Mouse (Mus musculus) forebrain, embryonic 14.5 days (tissue): ENCODE measurements around the gene Scube2. TPM values are rescaled to one million over a fixed set of nuclear protein-coding genes. Genes with fewer than 3 reads are reported as not detected.
A peak's percentile ranks its signal among the peaks of the same experiment; 100 is the strongest.

ENCODE experiments used
- ATAC-seq: fragments of 200-750 bp; cut with Nextera tagmentation; 2 replicates; pipeline ENCODE4 v1.8.0; 2017; ENCODE audit warnings: mild to moderate bottlenecking, moderate library complexity
- DNase-seq: peaks from one replicate; pipeline ENCODE4 v3.0.0-alpha.2; 2015; ENCODE audit warnings: low spot score
- H3K27ac ChIP-seq: fragments of 300-500 bp; sonication (generic); 2 replicates; pipeline ENCODE4 v1.5.1; 2014; ENCODE audit warnings: low read depth, mild to moderate bottlenecking, control low read depth, low read length, moderate library complexity
- H3K27me3 ChIP-seq: fragments of 300-500 bp; sonication (generic); replicated peaks from 2 replicates; pipeline ENCODE4 v1.6.1; 2014; ENCODE audit warnings: low read length, control low read depth, mixed read lengths; ENCODE audit not compliant: control insufficient read depth, insufficient read depth
- H3K36me3 ChIP-seq: fragments of 300-500 bp; sonication (generic); 2 replicates; pipeline ENCODE4 v1.6.1; 2014; ENCODE audit warnings: low read length, control low read depth; ENCODE audit not compliant: control insufficient read depth, insufficient read depth
- H3K4me1 ChIP-seq: fragments of 300-500 bp; sonication (generic); 2 replicates; pipeline ENCODE4 v1.6.1; 2014; ENCODE audit warnings: antibody characterized with exemption, low read length, control low read depth; ENCODE audit not compliant: control insufficient read depth, insufficient read depth
- H3K4me2 ChIP-seq: fragments of 300-500 bp; sonication (generic); 2 replicates; pipeline ENCODE4 v1.6.1; 2014; ENCODE audit warnings: mild to moderate bottlenecking, control low read depth, low read length
- H3K4me3 ChIP-seq: fragments of 300-500 bp; sonication (generic); 2 replicates; pipeline ENCODE4 v1.5.1; 2014; ENCODE audit warnings: low read depth, low read length, control low read depth
- H3K9ac ChIP-seq: fragments of 300-500 bp; sonication (generic); 2 replicates; pipeline ENCODE4 v1.6.1; 2014; ENCODE audit warnings: mild to moderate bottlenecking, low read length, control low read depth, moderate library complexity
- H3K9me3 ChIP-seq: fragments of 300-500 bp; sonication (generic); replicated peaks from 2 replicates; pipeline ENCODE4 v1.6.1; 2016; ENCODE audit warnings: low read length, control low read depth, mixed read lengths; ENCODE audit not compliant: control insufficient read depth
- WGBS: fragments of 180-500 bp; shearing (Covaris S2); extraction: QIAGEN DNeasy Blood & Tissue Kit; methylation state at CpG from one replicate; pipeline ENCODE4 v1.1.7; 2014; 5-methylcytosine and 5-hydroxymethylcytosine counted together
- polyA plus RNA-seq: library from polyadenylated mRNA; unstranded; fragments of >200 nt; fragmentation: Nextera tagmentation; extraction: Ambion mirVana; gene quantifications from 2 replicates; pipeline ENCODE4 v1.2.1, GENCODE M21; 2014

Scube2 gene
- polyA plus RNA-seq, 1 experiment from 2014 or later, result 0.38 TPM

- H3K4me1 ChIP-seq, result no peaks in the 10 kb centered on the region
- H3K27ac ChIP-seq, result no peak overlapping the region
- no peak overlapping the region for H3K4me3 ChIP-seq
- WGBS, result 88% methylated on average over 4 of the region's 4 CpGs
- no peak overlapping the region for H3K9ac ChIP-seq
- H3K36me3 ChIP-seq, result no peaks in the 10 kb centered on the region
- ATAC-seq, result no peak
- H3K4me2 ChIP-seq, result no peak overlapping the region
- H3K27me3 ChIP-seq, result no peaks in the 10 kb centered on the region
- no peaks in the 10 kb centered on the region for H3K9me3 ChIP-seq
- no peak for DNase-seq
Observed at GRCm38 (mm10) chr7:109800626-109801025, 64.9 kb downstream of the Scube2 start.

- Histone ChIP-seq H3K4me2 (no peak overlapping the region), H3K9me3 (no peaks in the 10 kb centered on the region), H3K36me3 (no peaks in the 10 kb centered on the region), H3K4me3 (no peak overlapping the region), H3K27ac (no peak overlapping the region), H3K9ac (no peak overlapping the region), H3K27me3 (no peaks in the 10 kb centered on the region), H3K4me1 (no peaks in the 10 kb centered on the region)
- no peak for ATAC-seq
- WGBS, result 78% methylated on average over 11 of the region's 11 CpGs
- DNase-seq, result peak; percentile 53
Observed at GRCm38 (mm10) chr7:109799168-109799567, 66.3 kb downstream of the Scube2 start.

DNA sequence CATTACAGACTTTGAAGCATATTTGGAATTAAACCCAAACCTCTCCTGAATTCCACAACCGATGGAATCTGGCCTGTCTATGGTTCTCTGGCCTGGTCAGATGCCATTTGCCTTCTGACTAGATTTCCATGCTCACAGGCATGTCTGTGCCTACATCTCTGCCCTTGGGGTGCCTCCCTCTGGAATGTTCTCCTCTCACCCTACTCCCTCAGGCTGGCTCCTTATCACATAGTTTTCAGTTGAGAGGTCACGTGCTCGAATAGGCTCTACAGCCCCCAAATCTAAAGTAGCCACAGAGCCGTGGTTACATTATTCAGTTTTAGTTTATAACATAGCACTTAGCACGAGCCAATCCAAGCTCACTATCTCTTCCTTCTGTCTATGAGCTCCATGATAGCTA is 69.9 kb downstream of the Scube2 start:
- ATAC-seq, result no peak
- H3K4me2 ChIP-seq, result no peak overlapping the region
- no peak for DNase-seq
- no peaks in the 10 kb centered on the region for H3K4me1 ChIP-seq
- no peaks in the 10 kb centered on the region for H3K36me3 ChIP-seq
- 83% methylated on average over 5 of the region's 5 CpGs for WGBS
- no peaks in the 10 kb centered on the region for H3K27me3 ChIP-seq
- H3K9me3 ChIP-seq, result no peaks in the 10 kb centered on the region
- no peak overlapping the region for H3K9ac ChIP-seq
- no peak overlapping the region for H3K4me3 ChIP-seq
- no peak overlapping the region for H3K27ac ChIP-seq

DNA sequence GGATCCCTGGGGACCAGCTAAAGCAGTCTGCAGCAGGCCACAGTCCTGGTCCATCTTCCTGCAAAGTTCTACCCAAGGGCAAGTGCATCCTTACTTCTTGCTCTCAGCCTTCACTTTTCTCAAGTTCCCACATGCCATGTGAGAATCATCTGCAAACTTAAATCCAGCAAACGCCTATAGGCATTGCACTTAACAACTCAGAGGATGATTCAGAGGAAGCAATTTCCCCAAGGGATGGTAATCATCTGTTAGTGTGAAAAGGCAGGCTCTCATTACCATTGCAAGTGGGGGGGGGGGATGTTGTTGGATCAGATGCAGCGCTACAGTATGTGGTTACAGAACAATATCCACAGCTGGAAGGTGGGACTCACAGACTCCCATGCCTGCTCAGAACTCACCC is 70.9 kb downstream of the Scube2 start:
- H3K4me2 ChIP-seq, result no peak overlapping the region
- H3K9ac ChIP-seq, result no peak overlapping the region
- no peaks in the 10 kb centered on the region for H3K36me3 ChIP-seq
- no peak overlapping the region for H3K4me3 ChIP-seq
- H3K27ac ChIP-seq, result no peak overlapping the region
- ATAC-seq (no peak), DNase-seq (no peak)
- 65% methylated on average over 2 of the region's 2 CpGs for WGBS
- no peaks in the 10 kb centered on the region for H3K9me3 ChIP-seq
- H3K4me1 ChIP-seq, result no peaks in the 10 kb centered on the region
- H3K27me3 ChIP-seq, result no peaks in the 10 kb centered on the region

GRCm38 (mm10) chr7:109792759-109793158 is 72.7 kb downstream of the Scube2 start:
- Histone ChIP-seq H3K27me3 (no peaks in the 10 kb centered on the region), H3K27ac (no peak overlapping the region), H3K4me1 (no peaks in the 10 kb centered on the region), H3K36me3 (no peaks in the 10 kb centered on the region), H3K4me3 (no peak overlapping the region), H3K9ac (no peak overlapping the region), H3K4me2 (no peak overlapping the region), H3K9me3 (no peaks in the 10 kb centered on the region)
- WGBS, result 81% methylated on average over 2 of the region's 2 CpGs
- DNase-seq, result peak; percentile 76
- no peak for ATAC-seq

- Histone ChIP-seq H3K36me3 (no peaks in the 10 kb centered on the region), H3K9ac (no peak overlapping the region), H3K4me1 (no peaks in the 10 kb centered on the region), H3K4me2 (no peak overlapping the region), H3K4me3 (no peak overlapping the region), H3K27me3 (no peaks in the 10 kb centered on the region), H3K27ac (no peak overlapping the region), H3K9me3 (no peaks in the 10 kb centered on the region)
- ATAC-seq, result no peak
- DNase-seq, result no peak
- WGBS, result 84% methylated on average over 3 of the region's 3 CpGs
Observed at GRCm38 (mm10) chr7:109790818-109791217, 74.7 kb downstream of the Scube2 start.

DNA sequence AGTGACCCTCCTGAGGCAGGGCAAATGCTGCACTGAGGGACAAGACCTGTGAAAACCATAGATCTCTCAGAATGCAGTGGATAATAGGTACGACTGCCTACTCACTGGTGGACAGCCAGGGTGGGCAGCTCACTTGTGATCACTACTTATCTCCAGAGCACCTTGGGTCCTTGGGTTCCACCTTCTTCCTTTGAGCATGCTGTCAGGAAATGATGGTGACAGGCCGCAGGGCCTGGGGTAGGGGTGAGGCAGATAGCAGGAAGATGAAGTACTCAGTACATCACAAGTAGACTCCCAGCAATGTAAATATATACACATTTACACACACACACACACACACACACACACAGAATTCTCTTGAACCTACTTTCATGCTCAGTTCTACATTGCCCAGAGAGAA is 77.6 kb downstream of the Scube2 start:
- H3K9me3 ChIP-seq, result no peaks in the 10 kb centered on the region
- no peaks in the 10 kb centered on the region; the same call in 1 of the 2 replicates for H3K27me3 ChIP-seq
- WGBS, result 88% methylated on average over 2 of the region's 2 CpGs
- ATAC-seq (no peak), DNase-seq (no peak)
- no peak overlapping the region for H3K27ac ChIP-seq
- no peak overlapping the region for H3K9ac ChIP-seq
- no peaks in the 10 kb centered on the region for H3K36me3 ChIP-seq
- H3K4me2 ChIP-seq, result no peak overlapping the region
- no peaks in the 10 kb centered on the region for H3K4me1 ChIP-seq
- no peak overlapping the region for H3K4me3 ChIP-seq

- ATAC-seq (peak; percentile 53; the same call in 1 of the 2 replicates), DNase-seq (peak; percentile 42)
- Histone ChIP-seq H3K4me1 (peaks cover 4% of the 10 kb centered on the region; the same call in 1 of the 2 replicates), H3K36me3 (no peaks in the 10 kb centered on the region), H3K4me3 (no peak overlapping the region), H3K9ac (no peak overlapping the region), H3K9me3 (no peaks in the 10 kb centered on the region), H3K27me3 (peaks cover 23% of the 10 kb centered on the region), H3K4me2 (no peak overlapping the region), H3K27ac (no peak overlapping the region)
- 29% methylated on average over 7 of the region's 7 CpGs for WGBS
Observed at GRCm38 (mm10) chr7:109783281-109783680, 82.2 kb downstream of the Scube2 start.

- peak; percentile 86 for ATAC-seq
- 1% methylated on average over 52 of the region's 52 CpGs for WGBS
Observed at GRCm38 (mm10) chr7:109781470-109782203, 83.8 kb downstream of the Scube2 start, which contains the start of gene Nrip3. Gene Nrip3, minus strand, starts transcription at chr7:109782025.

More at GRCm38 (mm10) chr7:109781470-109782203, 83.8 kb downstream of the Scube2 start, which contains the start of gene Nrip3:
- H3K27ac ChIP-seq, result no peak within 1 kb of the TSS
- peak within 1 kb of the TSS; percentile 53 for H3K4me3 ChIP-seq
- H3K36me3 ChIP-seq, result no peaks in the 10 kb centered on the region
- peak within 1 kb of the TSS; percentile 97 for H3K4me2 ChIP-seq
- peaks cover 4% of the 10 kb centered on the region; the same call in 1 of the 2 replicates for H3K4me1 ChIP-seq
- H3K9ac ChIP-seq, result peak within 1 kb of the TSS; percentile 66
- no peaks in the 10 kb centered on the region for H3K9me3 ChIP-seq
- peaks cover 23% of the 10 kb centered on the region for H3K27me3 ChIP-seq
- DNase-seq, result peak; percentile 86
